Mouse (Mus musculus) embryo, embryonic 11.5 days (tissue): Measurements from ENCODE around the gene Npepl1.

Source experiments
- DNase-seq: peaks from one replicate; pipeline ENCODE4 v3.0.0-alpha.2; 2012; ENCODE audit warnings: low read depth, low spot score

Npepl1 gene

DNA sequence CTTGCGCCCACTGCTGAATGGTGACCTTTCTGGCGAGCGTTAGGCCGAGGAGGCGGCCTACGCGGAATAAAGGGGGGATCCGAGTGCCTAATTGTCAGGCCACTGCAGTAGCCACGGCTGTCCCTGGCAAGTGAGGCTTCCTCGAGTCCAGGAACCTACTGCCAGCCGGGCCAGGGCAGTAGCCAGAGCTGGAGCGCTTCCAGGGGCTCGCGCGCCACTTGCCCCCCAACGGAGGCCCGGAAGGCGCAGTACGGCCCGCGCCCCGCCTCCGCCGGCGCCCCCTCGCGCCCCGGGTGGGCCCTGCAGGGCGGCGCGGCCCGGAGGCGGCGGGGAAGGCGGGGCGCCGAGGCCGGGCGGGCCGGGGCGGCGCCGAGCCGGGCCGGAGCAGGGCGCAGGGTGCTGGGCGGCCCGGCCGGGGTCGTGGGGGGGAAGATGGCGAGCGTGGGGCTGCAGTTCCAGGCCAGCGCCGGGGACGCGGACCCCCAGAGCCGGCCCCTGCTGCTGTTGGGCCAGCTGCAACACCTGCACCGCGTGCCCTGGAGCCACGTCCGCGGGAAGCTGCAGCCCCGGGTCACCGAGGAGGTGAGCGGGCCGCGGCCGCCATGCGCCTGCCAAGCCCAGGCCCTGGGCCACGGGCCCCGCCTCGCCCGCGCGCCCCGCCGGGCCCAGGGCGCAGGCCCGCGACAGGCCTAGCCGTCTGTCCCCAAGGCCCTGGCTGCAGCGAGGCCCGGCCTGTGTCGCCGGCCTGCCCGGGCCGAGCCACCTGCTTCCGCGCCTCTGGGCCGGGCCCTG, at the start of gene Npepl1:
Npepl1 (plus strand) TSS at position 359 of the 792 bp plus-strand sequence.
- peak; percentile 26 for DNase-seq

- DNase-seq: no peak
Measured at GRCm38 (mm10) chr2:174061219-174061618, 48.9 kb upstream of the Npepl1 start.

DNA sequence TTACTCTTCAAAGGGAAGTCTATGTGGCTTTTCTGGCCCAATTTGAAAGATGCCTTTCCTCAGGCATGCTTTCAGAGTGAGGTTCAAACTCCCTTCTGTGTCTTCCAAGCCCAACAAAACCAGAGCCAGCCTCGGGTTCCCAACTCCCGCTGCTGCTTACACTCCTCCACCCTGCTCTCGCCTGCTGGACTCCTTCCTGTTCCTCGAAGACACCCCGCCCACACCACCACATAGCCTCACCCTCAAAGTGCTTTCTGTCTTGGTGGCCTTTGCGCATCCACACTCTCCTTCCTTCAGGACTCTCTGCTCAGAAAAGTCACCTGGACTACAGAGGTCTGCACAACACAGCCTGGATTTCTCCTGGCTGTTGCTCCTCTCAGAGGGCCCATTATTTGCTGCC, 47.1 kb upstream of the Npepl1 start:
- DNase-seq: no peak

DNA sequence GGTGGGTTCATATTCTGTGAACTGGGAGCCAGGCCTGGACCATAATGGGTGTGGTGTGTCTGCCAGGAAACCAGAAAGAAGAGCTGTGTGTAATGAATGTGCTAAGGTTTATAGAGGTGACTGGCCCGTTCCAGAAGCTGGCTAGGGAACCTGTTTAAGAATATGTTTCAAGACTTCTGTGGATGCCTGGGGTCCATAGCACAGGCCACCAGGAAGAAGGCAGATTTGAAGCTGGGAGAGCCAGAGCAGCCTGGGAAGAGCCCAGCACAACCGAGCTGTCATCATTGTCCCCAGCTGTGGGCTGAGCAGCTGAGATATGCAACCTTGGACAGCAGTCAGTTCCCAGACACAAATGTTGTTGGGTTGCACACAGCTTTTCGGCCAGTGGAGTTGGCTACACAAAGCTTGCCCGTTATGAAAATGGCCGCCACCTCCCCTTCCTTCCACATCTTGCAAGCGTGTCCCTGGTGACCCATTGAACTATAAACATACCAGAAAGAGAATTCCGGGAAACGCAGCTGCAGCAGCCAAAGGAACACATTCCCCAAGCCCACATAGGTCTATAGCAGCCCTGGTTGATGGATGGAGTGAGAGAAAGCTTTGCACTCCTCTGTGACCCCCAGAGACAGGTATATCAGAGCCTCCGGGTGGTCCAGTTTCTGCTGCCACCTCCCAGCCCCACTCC, 46.5 kb upstream of the Npepl1 start:
- no peak for DNase-seq

GRCm38 (mm10) chr2:174067793-174068419, 42.2 kb upstream of the Npepl1 start:
- no peak for DNase-seq

DNA sequence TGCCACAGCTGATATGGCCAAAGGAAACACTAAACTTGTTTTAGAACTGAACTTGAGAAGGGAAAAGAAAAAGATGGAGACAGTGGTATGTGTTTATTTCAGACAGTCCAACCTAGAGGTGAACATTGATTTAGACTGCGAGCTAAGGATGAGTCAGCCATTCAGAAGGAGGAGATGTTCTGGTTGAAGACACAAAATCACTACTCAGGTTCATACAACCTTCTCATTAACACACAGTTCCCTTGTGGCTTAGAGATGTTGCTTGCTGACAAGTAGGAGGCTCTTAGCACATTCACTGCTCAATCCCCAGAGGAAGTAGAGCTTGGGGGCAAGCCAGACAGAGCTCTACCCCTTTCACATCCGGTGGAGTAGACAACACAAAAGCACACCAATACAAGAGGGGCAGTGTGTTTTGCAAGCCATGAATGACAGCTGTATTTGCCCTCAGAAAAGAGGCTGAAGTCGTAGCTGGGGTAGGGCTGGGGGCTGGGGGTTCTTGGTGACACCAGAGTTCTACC, 40.6 kb upstream of the Npepl1 start:
- DNase-seq: no peak

DNA sequence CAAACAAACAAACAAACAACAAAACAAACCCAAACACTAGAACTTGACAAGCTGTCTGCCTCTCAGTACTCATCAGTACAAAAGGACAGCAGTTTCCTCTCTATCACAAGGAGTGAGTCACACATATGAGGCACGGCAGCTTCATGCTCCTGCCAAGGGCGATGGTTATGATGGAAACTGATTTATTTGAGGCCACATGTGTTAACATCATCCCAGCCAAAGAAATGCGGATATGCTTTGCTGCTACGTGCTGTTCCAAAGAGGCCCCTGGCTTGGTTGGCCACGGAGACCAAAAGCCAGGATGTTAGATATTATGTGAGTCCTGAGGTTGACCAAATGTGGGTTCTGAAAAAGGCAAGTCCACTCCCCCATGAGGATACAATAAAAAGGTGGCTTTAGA, 38.7 kb upstream of the Npepl1 start:
- no peak for DNase-seq

DNA sequence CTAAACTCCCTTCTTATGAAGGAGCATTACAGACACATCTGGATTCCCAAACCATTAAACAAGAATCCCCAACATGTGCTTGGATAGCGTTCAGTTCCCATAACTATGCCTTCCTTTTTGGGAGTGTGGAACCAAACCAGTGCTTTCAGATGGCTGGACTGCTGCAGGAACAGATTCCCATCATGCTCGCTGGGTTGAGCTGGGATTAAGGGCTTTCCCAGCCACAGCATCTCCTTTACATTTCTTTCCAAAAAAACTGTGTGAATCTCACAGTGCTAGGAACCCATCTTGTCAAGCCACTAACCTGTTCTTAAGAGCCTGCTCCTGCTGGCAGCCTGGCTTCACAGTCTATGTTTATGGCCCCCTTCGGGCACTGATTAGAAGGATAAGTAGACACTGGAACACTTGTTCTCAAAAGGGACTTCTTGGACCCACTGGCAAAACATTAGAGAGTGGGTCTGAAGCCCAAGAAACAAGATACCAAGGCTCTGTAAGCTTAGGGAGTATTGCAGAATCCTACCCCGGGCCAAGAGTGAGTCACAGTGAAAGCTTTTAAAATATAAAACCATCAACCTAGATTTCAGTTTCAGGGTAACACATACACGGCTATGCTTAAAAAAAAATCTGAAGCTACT, 36.9 kb upstream of the Npepl1 start:
- no peak for DNase-seq

DNA sequence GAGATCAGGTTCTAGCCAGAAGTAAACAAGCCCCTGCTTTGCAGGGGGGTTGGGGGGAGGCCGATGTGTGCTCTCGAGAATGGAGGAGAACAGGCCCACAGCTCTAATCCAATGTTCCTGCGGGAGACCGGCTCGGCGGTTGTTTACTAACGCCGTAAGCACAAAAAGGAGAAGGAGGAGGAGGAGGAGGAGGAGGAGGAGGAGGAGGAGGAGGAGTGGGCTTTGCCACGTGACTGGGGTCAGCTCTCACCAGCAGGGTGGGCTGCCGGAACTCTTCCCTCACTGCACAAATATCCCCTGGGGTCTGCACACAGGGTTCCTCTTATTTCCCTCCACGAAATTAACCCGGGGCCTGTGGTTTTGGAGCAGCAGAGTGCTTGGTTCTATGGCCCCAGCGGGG, 35.5 kb upstream of the Npepl1 start:
- DNase-seq: no peak

DNA sequence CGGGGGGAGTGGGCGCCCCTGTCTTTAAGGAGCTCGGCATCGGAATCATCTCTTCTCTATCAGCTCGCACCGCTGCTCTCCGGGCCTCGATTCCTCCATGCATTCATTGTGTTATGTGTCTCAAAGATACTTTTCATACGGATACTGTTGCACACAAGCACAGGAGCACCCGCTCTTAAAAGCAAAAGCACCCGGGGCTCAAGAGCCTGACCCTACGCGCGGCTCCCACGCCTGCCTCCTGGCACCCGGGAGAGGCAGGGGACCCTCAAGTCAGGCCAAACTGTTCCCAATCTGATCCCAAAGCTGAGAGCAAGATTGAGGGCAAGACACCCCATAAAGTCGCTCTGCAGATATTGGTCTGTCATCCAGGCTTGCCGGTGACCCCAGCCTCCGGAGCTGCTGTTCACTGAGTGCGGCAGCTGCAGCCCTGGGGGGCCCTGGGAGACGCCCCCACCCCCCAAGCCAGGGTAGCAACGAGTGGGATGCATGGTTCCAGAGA, 35.0 kb upstream of the Npepl1 start:
- no peak for DNase-seq

DNA sequence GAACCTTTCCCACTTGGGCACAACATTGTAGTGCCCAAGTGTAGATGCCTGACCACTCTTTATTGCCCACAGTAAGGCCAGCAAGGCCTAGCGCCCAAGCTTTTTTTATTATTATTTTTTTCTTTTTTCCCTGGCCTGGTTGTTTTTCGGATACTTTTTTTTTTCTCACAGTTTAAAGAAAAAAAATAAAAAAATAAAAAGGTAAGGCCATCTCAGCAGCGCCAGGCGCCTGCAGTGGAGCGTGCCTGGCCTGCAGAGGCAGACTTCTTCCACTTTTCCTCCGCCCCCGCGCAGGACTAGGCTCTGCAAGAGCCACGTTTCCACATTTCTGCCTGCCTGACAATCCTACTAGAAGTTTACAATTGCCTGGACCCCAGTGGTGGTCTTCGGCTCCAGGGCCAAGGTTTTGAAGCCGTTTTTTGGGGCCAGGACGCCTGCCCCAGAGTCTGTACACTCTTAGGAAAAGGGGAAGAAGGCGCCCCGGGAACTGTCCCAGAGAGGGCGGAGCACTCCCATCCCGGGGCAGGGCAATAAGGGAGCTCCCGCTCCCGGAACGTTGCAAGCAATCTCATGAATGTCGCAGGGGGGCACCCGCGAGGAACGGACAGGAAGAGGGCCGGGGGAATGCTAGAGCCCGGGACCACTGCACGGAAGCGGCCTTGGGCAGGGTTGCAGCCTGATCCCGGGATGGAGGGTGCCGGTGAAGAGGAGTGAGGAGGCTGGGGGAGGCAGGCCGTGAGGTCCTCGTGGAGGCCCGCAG, 34.3 kb upstream of the Npepl1 start, which contains the start of gene Stx16:
Stx16 (plus strand) TSS at position 636 of the 760 bp plus-strand sequence.
- peak; percentile 91 for DNase-seq

DNA sequence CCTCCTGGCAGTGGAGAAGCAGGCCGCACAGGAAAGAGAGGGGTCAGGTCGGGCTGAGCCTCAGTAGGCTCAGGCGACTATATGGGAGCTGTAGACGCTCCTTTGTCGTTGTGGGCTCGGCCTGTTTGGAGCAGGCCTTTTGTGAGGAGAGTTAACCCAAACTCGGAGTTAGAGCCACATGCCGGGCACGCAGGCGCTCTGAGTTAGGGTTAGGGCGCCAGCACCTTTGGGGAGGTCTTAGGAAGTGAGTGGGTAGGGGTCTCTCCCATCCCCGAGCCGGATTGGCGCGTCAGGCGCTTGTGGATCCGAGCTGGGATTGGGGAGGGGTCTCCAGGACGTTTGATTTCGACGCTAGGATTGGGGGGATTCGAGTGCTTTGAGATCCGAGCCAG, 33.7 kb upstream of the Npepl1 start:
- DNase-seq: no peak

DNA sequence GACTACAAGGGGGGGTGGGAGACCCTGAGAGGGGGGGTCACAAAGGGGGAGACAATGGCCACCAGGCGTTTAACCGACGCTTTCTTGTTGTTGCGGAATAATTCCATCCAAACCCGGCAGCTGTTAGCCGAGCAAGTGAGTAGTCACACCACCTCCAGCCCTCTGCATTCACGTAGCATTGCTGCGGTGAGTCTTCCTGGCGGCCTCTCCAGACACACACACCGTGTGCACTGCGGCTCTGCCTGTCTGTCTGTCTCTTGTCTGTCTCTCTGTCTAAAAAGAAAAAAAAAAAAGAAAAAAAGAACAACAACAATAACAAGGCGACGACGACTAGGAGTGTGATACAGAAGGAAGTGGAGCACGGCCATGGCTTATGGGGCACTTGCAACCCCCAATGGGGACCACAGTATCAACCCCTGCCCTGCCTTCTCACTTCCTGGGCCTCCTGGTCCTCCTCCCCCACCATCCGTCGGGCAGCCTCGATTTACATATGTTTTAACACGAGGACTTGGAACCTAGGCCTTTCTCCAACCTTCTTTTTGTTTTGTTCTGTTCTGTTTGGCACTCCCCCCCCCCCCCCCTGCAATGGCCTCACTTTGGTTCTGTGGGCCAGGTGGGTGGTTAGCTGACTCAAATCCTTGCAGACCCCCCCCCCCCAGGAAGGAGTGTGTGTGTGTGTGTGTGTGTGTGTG, 33.0 kb upstream of the Npepl1 start:
- DNase-seq: no peak

GRCm38 (mm10) chr2:174077776-174078338, 32.3 kb upstream of the Npepl1 start:
- no peak for DNase-seq

- no peak for DNase-seq
Measured at GRCm38 (mm10) chr2:174081833-174082232, 28.3 kb upstream of the Npepl1 start.

GRCm38 (mm10) chr2:174082380-174082918, 27.7 kb upstream of the Npepl1 start:
- DNase-seq: no peak

DNA sequence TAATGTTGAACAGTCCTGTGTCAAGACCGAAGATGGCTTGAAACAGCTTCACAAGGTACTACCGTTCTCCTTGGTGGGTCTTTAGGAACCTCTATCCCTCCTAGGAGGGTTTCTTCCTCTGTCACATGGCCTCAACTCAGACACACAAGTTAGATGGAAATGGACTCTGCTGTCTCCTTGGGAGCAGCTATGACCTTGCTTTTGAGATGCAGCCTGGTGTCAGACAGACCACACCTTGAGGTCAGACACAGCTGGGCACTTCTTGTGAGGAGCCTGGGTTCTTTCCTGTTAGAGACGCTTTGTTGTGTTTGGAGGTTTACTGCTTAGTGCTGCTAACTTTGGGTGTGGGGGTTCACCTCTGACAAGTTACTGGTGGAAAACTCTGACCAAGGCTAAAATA, 15.1 kb upstream of the Npepl1 start:
- no peak for DNase-seq

DNA sequence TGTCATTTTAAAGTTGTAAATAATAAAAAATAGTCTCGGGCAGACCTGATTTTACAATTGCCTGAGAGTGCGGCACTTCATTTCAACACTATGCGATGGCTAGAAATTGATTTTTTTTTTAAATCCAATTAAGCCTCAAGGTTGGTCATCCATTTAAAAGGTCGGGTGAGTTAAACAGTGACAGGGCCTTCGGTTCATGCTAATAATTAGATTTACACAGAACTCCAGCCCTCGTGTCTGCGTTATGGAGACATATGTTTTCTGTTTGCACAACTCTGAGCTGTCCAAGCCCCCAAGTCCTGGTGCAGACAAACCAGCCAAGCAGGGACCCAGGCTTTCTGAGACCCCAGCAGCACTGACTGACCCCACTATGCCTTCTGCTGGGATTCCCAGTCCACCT, 7.8 kb upstream of the Npepl1 start:
- DNase-seq: no peak

GRCm38 (mm10) chr2:174103527-174103926, 6.6 kb upstream of the Npepl1 start:
- DNase-seq: no peak

DNA sequence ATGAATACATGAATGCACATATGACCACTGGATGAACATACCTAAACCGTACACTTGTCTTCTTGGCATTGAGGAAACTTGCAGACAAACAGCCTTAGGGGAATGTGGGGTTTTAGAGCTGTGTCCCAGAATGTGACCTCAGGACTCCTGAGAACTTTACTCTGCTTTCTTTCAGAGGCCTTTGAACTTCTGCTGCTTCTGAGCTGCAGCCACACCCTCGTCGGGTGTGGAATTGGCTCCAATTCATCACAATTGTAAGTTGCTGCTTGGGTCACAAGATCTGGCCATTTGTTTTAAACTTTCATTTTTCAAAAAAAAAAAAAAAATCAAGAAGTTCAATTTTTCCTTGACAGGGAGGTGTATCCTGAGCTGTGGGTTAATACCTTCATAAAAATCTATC, 2.8 kb upstream of the Npepl1 start:
- no peak for DNase-seq
